Mouse (Mus musculus): Measurements from ENCODE around the gene Rnpepl1. TPM values are rescaled to one million over a fixed set of nuclear protein-coding genes. Genes with fewer than 3 reads are reported as not detected.

Gene Rnpepl1
- 6.5 and 20.1 TPM in 2 replicates for total RNA-seq (2015; ENCODE audit: low replicate concordance)
- 9.6 and 15.3 TPM in 2 replicates for total RNA-seq (2017; ENCODE audit: low replicate concordance)

DNA sequence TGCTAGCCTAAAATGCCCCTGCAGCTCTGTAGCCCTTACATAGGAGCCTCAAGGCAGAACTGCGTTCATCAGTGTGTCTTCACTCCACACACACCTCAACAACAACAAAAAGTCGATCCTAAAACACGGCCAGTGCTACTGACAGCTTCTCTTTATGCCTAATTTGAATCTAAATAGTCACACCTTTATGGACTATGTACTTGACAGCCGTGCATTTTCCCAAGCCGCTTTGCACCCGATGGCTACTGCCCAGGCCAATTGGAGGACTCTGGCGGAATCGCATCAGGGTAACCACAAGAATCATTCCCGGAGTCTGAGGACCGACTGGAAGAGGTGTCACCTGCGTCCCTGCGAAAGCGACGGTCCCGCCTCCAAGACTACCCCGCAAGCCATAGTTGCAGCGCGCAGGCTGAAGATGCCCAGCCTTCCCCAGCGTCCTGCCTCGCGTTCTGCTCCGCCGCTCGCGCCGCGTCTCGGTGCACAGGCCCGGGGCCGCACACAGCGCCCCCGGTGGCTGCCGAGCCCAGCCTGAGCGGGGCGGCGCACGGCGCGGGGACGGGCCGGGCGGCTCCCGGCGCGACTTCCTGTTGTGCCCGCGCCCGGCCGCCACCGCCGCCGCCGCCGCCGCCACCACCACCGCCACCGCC, at the start of gene Rnpepl1:
Gene Rnpepl1, plus strand, starts transcription at position 545 of the 647 bp plus-strand sequence.
- peak; percentile 66 for ATAC-seq (replicated peaks; ENCODE audit: low FRiP score, poor library complexity, severe bottlenecking)

DNA sequence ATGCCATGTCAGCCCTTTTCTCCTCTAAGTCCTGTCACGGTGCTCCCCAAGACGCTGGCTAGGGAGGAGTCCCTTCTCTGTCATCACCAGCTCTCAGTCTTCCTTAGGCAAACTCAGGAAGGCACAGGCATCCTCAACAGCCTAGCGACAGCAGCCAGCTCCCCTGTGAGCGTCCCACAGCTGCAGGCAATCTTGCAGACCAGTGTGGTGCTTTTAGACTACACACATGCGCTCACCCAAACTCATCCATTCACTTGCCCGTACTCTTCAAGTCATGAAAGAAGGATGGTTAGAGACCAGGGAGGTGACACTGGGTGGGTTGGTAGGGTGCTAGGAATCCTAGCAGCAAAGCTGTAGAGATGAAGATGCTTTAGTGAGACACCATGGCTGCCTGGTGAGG, 49.1 kb upstream of the Rnpepl1 start:
- no peak for ATAC-seq (replicated peaks; ENCODE audit: low FRiP score, poor library complexity, severe bottlenecking)

DNA sequence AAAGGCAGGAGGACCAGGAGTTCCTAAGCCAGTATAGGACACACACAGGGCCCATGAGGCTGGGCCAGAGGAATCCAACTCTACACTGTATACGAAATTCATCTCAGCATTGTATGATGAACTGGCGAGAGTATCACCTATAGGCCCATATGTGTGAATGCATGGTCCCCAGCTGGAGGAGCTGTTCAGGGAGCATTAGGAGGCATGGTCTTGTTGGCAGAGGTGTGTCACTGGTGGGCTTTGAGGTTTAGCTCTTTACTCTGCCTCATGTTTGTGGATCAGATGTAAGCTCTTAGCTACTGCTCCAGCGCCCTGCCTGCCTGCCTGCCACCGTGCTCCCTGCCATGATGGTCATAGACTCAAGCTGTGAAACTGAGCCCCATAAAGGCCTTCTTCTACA, 47.3 kb upstream of the Rnpepl1 start:
- ATAC-seq (replicated peaks; ENCODE audit: low FRiP score, poor library complexity, severe bottlenecking), result no peak

DNA sequence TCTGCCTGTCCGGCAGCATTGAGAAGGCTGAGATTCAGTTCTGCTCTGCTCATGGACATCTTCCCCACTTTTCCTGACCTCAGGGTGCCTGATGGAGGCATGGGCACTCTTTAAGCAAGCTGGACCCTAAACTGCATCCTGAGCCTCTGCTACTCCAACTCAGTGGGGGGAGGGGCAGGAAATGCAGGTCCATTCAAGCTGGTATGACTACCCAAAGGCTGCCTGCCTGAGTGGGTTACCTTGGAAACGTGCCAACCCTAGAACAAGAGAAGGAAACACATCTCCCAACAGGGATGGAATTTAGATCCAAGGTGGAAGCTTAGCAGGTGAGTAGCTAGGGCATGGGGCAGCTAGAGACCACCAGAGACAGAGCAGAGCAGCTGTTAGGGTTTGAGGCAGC, 44.4 kb upstream of the Rnpepl1 start:
- no peak for ATAC-seq (replicated peaks; ENCODE audit: low FRiP score, poor library complexity, severe bottlenecking)

DNA sequence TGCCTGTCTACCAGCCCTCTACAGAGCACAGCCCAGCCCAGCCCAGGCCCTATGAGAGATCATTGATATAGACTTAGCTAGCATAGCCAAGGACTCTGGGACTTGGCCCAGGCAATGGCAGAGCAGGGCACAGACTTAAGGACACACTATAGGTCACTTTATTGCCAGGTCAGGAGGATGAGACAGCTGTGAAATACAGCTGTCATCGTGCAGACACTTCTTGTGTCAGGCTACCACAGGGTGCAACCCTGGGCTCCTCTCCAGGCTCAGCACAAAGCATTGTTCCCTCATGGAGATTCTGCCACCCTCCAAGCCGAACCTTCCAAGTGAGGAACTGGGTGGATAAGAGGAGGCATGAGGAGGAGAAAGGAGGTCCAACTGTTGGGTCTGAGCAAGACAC, 40.6 kb upstream of the Rnpepl1 start:
- no peak for ATAC-seq (replicated peaks; ENCODE audit: low FRiP score, poor library complexity, severe bottlenecking)

DNA sequence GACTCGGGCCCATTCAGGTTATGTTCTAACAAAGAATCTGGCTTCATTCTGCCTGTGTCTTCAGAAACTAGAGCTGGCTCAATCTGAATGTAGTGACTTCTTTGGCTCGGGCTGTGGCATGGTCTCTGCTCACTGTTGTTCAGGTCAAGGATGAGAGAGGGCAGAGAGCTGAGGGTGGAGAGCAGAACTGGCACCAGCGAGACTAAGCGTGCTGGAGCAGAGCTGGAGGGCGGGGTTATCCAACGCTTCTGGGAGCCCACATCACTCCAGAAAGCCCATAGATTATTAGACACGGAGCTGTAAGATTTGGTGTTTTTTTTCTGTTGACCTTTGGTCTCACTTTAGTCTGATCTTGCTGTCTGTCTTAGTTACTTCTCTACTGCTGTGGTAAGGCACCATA, 37.9 kb upstream of the Rnpepl1 start:
- no peak for ATAC-seq (replicated peaks; ENCODE audit: low FRiP score, poor library complexity, severe bottlenecking)

DNA sequence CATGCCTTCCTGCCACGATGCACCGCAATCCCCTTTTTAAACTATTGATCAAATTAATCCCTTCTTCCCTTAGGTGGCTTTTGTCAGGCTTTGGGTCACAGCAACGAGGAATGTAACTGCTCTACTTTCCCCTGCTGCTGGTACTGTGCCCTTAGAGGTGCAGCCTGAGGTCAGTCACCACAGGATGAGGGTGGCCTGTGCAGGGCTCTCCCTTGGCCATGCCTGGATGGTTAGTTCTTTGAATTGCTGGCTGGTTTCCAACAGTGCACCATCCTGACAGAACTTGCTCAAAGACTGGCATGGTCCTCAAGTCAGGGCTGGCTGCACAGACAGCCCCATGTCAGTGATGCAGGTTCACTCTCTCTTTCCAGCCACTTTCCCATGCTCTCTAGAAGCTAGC, 36.6 kb upstream of the Rnpepl1 start:
- no peak for ATAC-seq (replicated peaks; ENCODE audit: low FRiP score, poor library complexity, severe bottlenecking)

DNA sequence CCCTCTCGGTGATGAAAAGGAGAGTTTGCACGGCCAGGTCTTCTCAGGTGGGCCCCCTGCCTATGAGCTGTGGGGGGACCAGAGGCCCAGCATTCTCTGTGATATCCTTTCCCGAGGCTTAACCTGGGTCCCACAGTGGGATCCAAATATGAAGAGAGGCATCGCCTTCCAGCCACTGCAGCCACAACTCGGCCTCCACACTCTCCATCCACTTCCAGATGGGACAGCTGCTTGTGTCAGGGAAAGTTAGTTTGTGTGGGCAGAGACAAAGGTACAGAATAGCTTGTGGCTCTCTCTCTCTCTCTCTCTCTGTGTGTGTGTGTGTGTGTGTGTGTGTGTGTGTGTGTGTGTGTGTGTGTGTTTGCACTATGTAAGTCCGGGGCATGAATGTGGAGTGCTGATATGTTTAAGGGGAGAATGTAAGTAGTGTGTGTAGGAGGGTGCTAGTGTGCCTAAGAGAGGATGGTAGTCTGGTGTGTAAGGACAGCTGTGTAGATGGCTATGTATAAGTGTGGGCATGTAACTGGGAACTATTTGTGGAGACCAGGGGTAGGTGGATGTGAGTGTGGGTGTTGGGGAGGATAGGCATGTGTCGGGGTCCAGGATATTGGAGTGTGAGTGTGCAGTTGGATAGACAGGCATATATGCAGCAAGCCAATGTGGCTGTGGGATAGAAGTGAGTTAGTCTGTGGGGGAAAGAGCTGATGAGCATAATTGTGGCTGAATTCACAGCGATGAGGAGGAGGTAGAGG, 35.0 kb upstream of the Rnpepl1 start:
- no peak for ATAC-seq (replicated peaks; ENCODE audit: low FRiP score, poor library complexity, severe bottlenecking)

DNA sequence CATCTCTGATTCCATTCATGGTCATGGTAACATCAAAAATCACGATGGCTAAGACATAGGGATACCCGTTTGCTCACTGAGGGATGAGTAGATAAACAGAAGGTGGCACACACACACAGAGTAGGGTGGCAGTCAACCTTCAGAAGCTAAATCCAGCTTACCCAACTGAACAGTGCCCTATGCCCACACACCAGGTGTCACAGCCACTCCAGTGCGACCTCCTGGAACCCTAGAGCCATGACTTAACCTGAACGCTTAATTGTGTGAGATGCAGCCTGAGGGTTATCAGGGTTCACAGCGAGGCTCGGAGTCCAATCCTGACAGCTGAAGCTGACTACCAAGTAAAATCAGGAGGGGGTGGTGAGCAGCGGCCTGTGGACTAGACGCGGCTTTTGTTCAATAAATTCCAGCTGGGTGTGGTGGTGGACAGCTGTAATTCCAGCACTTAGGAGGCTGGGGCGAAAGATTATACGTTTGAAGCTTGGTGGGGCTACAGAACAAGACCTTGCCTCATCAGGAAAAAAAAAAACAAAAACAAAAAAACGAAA, 33.1 kb upstream of the Rnpepl1 start:
- no peak for ATAC-seq (replicated peaks; ENCODE audit: low FRiP score, poor library complexity, severe bottlenecking)

DNA sequence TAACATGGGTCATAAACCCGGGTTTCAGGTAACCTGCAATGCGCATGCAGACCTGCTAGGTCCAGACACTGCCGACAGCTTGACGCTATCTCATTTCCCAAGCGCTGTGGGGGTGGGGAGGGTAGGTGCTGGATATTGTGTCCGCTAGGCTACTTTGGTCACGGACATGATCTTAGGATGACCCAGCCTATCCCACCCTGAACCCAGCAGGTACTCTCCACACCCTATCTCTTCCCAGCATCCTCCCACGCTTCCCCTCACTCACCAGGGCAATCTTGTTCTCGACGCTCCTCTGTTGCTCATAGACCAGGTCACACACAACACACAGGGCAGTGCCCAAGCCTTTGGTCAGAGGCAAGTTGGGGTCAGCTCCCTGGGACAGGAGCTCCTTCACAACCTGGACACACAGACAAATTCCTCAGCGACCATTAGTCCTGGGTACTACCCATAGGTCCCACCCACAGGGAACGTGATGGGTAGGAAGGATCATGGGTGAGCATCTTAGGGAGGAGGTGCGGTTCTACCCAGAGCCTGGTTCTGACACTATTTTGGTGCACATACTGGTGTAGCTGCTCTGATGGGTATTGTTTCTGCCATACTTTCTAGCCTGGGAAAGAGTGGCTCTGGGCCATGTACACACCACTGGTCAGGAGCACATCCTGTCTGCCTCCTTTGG, 32.4 kb upstream of the Rnpepl1 start:
- ATAC-seq (replicated peaks; ENCODE audit: low FRiP score, poor library complexity, severe bottlenecking), result no peak

DNA sequence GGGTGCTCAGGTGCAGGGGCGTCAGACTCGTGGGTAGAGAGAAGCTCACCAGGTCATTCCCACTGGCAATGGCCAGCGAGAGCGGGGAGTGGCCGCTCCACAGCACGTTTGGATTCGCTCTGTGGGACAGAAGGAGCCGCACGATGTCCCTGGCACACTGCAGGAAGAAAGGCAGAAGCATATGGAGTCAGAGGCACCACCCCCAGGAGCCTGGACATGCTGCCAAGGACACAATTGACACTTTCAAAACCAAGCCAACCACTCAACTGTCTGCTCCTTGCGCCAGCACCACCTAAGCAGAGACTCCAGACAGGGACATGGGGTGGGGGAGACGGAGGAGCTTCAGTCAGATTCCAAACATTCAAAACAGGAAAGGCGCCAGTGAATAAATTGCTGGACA, 31.3 kb upstream of the Rnpepl1 start:
- ATAC-seq (replicated peaks; ENCODE audit: low FRiP score, poor library complexity, severe bottlenecking), result no peak

DNA sequence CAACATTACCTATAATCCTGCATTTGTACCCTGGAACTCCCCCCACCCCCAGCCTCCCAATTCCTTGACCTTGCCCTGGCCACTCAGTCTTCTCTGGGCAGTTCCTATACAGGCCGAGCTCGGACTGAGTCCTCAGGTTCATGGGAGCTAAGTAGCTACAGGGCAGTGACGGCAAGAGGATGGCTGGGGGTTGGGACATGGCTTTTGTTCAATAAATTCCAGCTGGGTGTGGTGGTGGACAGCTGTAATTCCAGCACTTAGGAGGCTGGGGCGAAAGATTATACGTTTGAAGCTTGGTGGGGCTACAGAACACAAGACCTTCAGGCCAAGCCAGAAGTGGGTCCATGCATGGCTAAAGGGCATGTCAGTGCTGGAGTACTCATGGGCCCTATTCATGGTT, 30.5 kb upstream of the Rnpepl1 start:
- no peak for ATAC-seq (replicated peaks; ENCODE audit: low FRiP score, poor library complexity, severe bottlenecking)

DNA sequence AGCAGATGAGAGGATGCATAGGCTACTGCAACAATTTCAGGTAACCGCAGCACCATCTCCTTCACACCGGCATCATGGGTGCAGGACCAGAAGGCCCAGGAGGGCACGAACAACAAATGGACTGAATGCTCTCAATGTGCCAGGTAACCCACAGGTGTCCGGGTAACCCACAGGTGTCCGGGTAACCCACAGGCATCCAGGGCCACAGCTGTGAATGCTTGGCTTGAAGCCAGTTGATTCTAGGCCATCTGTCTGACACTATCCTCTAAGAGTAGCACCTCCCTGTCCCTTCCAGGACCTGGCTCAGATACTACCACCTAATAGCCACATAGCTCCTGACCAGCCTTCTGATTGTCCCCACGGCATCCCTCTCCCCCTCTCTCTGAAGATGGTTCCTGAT, 28.6 kb upstream of the Rnpepl1 start:
- no peak for ATAC-seq (replicated peaks; ENCODE audit: low FRiP score, poor library complexity, severe bottlenecking)

DNA sequence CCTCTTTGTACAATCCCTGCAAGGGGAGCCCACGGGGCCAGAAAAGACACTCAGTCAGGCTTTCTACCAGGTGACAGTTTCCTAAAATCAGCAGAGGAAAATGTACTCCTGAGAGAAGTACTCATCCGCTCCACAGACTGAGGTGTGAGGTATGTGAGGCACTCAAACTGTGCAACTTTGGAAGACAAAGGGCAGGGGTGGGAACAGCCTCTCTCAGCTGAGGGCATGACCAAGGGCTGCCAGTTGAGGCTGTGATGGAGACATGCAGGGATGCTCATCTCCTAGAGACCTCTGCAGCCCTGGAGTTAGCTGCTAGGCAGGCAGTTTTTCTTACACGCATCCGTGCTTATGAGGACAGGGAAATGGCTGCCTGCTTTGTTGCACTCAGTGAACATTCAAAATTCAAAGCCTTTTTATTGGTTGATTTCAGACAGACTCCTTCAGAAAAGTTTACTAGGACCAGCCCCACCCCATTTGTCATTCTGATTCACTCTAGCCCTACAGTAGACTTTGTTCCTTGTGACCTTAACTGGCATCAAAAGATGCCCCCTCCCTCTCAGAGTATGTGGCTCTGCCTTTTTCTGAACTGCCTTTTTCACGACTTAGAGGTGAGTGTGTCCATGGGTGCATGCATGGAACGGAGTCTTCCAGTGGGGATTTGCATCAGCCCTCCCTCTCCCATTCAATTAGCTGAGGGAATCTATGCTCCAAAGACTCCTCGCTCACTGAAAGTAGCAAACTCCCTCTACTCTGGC, 21.5 kb upstream of the Rnpepl1 start:
- no peak for ATAC-seq (replicated peaks; ENCODE audit: low FRiP score, poor library complexity, severe bottlenecking)

DNA sequence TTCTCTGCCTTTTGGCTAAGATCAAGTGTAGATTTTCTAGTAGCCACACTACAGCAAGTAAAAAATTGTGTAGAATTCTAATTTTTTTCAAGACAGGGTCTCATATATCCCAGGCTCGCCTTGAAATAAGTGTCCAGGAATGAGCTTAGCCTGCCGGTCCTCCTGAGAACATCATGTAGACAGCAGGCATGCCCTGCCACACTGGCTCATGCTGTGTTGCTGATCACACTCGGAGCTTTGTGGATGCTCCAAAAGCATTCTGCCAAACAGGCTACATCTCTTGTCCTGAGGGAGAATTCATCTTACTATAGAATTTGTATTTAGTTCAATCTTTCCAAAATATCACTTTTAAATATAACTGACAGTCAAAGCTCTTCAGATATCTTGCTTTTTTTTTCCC, 17.8 kb upstream of the Rnpepl1 start:
- no peak for ATAC-seq (replicated peaks; ENCODE audit: low FRiP score, poor library complexity, severe bottlenecking)

DNA sequence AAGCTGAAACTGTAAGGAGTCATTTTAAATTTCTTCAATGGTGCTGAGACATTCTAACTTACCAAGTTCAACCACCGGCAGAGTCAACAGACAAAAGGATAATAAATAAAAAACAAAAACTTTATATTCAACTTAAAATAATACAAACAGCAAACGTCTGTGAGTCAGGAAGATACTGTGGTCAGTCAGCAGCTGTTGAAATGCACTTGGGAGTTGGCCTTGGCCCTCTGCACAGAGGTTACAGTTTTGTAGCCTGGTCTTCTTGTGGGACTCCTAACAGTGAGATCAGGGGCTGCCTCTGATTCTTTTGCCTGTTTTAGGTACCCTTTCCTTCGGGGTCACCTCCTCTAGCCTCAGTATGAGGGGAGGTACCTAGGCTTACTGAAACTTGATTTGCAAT, 16.7 kb upstream of the Rnpepl1 start:
- no peak for ATAC-seq (replicated peaks; ENCODE audit: low FRiP score, poor library complexity, severe bottlenecking)

DNA sequence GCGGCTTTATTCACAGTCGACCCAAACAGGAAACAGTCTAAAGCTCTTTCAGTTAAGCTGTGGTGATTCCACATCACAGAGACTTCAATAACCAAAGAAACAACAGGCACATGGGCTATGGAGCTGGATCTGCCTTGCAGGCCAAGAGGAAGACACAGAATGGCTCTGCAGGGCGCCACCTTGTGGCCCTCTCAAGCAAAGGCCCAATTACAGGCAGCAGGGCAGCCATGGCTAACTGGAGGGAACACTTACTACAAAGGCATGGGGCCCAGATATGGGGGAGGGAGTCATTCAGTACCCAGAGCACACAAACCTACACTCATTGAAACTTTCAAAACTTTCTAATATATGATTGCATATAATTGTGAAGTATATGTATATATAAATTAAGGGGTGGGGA, 15.5 kb upstream of the Rnpepl1 start:
- ATAC-seq (replicated peaks; ENCODE audit: low FRiP score, poor library complexity, severe bottlenecking), result peak; percentile 84

DNA sequence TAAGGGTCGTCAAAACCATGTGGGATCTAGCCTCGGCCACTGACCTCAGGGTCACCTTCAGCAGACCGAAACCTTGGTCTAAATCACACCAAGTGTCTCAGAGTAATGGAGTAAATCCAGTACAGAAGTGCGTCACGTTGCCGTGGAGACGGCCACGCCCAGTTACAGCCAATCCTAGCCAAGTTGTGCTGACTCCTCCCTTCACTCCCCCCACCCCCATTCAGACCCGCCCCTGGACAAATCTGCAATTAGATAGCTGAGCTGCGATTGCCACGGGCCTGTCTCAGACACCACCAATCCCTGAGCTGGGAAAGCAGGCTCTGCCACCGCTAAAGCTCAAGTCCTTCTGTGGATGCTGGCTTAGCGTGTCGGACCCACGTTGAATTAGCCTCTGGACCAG, 7.8 kb upstream of the Rnpepl1 start, which contains the start of gene Ankmy1:
Gene Ankmy1, minus strand, starts transcription at position 121 of the 400 bp plus-strand sequence.
- no peak for ATAC-seq (replicated peaks; ENCODE audit: low FRiP score, poor library complexity, severe bottlenecking)

DNA sequence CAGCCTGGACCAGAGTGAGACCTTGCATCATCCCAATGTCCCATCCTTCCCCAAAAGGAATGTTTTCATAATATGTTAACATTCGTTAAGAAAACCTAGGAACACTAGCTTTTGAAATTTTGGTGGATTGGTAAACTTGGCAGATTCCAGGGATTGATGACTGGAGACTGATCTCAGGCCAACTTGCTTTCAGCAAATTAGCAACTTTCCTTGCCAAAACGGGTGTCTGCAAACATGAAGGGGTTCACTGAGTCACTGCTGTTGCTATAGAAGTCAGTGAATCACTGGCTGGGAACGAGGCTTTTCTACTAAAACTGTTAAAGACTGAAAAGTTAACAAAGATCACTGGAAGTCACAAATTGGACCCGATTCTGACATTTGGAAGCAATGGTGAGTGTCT, 7.0 kb upstream of the Rnpepl1 start:
- no peak for ATAC-seq (replicated peaks; ENCODE audit: low FRiP score, poor library complexity, severe bottlenecking)

DNA sequence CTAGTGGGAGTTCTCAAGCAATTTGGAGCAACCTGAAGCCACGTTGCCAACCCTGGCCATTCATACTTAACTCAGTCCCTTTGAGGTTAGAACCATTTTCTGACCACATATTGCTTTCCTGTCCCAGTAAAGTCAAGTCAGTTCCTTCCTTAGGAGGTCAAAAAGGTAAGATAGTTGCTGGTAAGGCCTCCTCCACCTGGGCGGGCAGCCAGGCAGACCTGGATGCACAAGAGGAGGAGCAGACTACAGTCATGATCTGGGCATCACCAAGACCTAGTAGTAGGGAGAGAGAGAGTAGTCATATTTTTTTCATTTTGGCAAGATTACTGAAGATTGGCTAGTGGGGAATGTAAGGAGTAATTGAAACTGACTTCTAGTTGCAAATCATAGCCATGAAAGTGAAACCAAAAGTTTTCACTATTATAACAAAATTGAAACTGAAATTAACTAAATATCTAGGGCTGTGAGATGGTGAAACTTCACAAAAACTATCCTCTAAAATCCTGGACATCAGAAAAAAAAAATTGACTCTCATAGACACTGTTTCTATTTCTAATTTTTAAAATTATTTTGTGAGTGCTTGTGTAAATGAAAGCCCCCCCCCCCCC, 4.8 kb upstream of the Rnpepl1 start:
- no peak for ATAC-seq (replicated peaks; ENCODE audit: low FRiP score, poor library complexity, severe bottlenecking)
